Mouse (Mus musculus) urinary bladder, postnatal 10 days (tissue): ENCODE measurements around the gene Ptpn11.

ENCODE experiments used
- DNase-seq: peaks from one replicate; pipeline ENCODE4 v3.0.0; 2022; ENCODE audit warnings: low spot score

Gene Ptpn11

DNA sequence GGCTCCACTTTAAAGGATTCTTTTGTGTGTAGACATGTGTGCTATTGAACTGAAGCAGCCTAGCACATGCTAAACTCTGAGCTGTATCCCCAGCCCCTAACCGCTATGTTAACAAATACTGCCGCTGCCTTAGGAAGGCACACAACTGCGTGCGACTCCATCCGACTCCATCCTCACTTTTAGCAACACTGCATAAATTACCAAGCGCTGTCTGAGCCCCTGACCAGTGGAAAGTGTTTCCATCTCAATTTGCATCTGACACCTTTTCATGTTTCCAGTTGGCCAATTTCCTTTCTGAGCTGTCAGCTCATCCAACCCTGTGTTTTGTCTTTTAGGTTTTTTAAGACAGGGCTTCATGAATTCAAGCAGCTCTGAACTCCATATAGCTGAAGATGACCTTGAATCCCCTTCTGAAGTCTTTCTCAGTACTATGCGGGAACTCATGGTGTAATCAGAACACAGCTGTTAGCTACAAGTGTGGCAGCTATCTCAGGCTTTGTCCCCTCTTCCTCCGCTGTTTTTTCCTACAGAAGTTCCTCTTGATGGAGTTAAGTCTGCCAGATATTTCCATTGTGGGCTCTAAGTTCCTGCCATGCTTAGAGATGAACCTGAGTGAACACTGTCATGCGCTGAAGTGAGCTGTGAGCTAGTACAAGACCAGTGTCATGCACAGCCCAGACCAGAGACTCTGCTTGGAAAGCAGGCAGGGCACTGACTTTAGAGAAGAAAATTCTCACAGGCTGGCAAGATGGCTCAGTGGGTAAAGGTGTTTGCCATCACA lies 11.9 kb downstream of the Ptpn11 start:
- DNase-seq: no peak

DNA sequence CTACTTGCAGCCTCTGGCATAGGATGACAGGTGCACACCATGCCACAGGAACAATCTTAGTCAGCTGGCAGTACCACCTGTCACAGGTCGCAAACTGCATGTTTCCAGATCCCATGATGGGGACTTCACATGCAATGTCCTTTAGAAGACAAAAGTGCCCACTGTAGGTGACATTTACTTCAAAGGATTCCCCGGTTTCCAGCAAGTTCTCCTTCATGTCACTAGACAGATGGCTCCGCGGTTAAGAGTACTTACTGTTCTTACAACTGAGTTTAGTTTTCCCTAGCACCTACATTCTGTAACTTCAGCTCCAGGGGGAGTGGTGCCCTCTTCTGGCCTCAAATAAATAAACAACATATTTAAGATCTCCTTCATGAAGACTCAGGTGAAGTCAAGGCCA lies 18.4 kb downstream of the Ptpn11 start:
- no peak for DNase-seq

DNA sequence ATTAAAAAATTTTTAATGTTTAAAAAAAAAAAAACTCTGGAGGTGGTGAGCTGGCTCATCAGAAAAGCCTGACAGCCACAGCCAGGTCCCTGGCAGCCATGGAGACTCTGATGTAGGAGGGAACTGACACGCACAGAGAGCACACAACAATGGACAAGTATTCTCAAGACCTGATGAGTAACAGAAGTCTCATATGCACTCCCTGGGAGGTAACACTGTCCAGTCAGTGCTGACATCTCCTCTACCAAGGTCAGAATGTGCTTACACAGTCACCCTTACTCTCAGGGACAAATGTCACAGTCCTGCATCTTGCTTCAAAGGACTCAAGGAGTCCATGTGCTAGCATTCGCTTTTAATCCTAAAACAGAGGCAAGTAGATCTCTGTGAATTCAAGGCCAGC lies 21.6 kb downstream of the Ptpn11 start:
- no peak for DNase-seq

DNA sequence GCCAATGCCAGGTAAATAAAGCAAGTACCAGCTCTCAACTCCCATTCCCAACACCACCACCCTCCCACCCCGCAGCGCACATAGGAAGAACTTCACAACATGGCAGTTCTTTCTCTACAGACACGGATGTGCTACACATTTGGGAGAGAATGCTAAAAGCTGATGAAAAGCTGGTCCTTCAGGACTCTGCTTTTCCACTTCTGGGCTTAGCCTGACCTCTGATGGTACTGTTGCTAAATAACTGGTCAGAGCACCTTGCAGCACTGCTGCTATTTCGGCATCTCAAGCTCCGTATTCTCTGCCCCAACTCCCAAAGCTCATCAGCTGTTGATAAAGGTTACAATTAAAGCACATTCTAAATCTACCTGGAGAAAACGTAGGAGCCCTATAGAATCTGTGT lies 24.3 kb downstream of the Ptpn11 start:
- DNase-seq: no peak

DNA sequence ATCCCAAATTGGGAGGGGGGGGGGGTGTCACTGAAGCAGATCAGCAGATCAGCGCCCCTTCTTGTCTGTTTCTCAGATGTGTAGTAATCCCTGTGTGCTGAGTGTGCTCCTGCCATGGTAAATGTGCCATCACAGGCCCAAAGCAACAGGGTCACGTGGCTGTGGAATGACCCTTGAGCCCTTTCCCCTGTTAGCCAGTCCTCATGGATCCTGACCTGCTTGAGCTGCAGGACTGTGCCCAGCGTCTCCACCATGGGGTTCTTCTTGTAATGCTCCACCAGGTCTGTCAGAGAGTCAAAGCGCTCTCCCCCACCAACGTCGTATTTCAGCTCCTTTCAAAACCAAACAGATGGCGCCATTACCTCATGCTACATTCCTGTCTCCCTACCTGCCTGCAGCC lies 28.3 kb downstream of the Ptpn11 start:
- DNase-seq: no peak

DNA sequence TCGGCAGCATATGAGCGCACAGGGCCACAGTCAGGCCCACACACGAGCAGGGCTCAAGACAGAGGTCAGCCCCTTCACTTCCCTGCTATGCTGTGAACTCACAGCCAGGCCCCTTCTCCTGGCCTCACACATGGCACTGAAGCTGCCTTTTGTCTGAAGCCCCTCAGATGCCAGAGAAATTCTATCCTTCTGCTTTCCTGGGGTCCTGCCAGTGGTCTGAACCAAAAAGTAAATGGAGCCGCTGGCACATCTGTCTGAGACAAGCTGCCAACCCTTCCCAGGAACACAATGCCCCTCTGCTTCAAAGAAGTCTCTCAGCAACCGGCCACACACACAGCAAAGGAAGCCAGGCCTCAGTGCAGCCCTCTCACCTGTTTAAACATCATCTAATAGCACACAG lies 28.9 kb downstream of the Ptpn11 start:
- DNase-seq: no peak

DNA sequence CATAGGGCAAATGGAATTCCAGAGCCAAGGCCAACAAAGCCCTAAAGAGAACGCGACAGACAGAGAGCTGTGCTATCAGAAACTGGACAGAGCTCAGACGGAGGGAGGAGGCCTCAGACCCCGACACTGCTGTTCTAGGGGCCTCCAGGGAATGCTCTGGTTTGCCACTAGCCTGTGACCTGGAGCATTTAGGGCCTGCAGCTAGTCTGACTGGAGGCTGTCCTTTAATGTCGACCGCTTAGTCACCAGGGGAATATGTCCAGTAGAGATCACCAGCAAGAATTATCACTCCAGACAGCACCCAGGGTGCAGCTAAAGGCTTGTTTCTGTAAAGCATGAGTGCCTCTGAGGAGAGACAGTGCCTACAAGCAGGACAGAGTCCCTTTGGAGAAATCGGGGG lies 32.2 kb downstream of the Ptpn11 start:
- no peak for DNase-seq

DNA sequence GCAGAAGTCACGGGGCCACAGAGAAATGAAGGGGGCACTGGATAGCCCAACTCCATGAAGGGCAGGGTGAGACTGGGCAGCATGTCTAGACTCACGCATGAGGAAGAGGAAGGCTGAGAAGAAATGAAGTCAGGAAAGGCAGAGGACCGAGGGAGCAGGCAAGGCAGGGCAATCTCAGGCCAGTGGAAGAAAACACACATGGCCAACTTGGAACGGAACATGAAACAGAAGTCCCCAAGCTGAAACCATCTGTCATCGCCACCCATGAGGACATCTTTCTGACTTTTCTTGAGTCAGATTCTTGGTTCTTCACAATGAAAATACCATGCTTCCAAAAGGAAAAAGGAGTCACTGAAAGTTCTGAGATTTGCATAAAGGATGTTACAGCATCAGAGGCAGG lies 33.7 kb downstream of the Ptpn11 start:
- DNase-seq: no peak

DNA sequence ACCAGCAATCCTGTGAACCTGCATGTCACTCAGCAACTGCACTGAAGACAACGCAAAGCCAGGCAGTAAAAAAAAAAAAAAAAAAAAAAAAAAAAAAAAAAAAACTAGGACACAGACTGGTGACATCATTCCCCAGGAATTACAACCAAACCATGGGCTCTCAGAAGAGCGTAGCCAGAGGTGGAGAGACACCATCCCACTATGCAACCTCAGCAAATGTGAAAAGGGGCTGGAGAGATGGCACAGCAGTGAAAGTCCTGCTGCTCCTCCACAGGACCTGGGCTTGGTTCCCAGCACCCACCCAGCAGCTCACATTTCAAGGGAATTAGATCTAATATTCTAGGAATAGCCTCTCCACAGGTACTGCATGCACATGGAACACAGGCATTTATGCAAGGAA lies 34.2 kb downstream of the Ptpn11 start:
- no peak for DNase-seq

DNA sequence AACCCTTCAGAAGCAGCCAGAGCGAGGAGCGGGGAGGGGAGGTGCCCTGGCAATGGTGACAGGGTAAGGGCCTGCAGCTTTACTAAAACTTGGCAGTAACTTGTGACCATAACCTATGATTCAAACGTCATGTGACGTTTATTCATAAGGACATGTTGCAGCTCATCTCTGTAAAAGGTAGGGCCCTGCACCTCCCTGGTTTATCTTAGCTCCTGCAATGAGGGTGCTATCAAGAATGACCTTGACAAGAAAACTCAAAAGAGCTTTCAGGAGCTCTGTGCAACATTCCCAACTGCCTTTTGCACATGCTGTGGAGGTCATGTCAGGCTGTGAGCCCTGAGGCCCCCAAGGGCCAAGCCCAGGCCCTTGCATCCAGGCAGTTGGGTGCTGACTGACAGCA lies 35.1 kb downstream of the Ptpn11 start:
- no peak for DNase-seq

DNA sequence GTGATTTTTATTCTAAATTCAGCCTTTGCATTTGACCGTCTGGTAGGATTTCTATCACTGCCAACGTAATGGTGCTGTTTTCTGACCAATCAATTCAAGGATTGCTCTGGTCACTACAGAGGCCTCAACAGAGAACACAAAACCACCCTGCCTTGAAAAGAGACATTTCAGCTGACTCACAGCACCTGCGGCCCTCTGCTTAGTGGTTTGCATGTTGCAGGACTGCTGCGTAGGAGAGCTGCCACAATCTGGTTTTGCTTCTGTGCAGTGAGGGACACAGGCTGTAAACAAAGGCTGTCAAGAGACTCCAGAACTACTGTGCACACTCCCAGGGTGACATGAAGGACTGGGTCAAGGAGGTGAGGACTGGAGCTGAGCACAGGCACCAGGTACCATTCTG lies 40.5 kb downstream of the Ptpn11 start:
- no peak for DNase-seq

DNA sequence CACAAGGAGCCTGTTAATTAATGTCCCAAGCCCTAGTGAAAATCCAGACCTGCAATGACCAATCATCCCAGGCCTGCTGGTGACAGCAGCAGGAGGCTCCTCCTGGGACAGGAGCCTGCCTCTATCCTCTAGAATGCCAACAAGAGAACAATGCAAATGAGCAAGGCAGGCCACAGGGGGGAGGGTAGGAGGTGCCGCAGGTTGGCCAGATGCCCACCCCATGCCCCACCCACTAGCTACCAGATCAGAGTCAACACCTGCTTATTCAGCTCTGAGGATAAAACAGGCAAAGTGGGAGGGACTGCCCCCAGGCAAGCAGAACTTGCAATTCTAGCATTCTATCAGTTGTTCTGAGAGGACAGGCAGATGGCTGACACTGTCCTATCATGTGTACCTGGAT lies 42.0 kb downstream of the Ptpn11 start:
- DNase-seq: no peak

DNA sequence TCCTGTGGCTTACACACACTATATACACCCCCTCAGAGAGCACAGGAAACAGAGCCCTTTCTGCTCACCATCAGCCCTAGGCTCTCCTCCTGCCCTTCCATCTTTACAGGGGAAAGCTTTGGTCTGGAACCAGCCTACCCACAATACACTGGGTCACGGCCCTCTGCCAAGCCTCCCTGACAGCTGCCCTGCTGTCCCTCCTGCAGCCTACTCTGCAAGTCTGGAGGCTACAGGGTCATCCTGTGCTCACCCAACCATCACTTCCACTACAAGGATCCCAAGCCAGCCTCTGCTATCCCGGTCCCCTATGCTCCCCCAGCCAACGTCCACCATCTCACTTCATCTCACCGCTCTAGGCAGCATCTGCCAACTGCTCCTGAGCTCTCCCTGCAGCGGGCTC lies 44.9 kb downstream of the Ptpn11 start:
- DNase-seq: no peak

DNA sequence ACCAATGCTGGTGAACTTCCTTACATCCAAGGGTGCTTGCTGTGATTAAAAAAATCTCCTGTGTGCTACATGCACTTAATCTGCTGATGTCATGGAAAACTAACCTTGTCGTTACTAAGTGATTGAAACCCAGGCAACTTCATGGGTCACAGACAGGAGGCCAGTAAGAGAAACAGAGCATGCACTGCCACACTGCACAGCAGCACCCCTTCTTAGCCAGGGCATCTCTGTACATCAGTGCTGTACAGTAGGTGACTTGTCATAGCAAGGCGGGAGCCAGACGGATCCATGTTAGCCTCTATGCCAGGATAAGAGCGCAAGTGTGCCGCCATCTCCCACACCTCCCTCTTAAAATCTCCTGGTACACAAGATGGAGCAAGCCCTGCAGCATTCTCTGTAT lies 45.6 kb downstream of the Ptpn11 start:
- DNase-seq: no peak

DNA sequence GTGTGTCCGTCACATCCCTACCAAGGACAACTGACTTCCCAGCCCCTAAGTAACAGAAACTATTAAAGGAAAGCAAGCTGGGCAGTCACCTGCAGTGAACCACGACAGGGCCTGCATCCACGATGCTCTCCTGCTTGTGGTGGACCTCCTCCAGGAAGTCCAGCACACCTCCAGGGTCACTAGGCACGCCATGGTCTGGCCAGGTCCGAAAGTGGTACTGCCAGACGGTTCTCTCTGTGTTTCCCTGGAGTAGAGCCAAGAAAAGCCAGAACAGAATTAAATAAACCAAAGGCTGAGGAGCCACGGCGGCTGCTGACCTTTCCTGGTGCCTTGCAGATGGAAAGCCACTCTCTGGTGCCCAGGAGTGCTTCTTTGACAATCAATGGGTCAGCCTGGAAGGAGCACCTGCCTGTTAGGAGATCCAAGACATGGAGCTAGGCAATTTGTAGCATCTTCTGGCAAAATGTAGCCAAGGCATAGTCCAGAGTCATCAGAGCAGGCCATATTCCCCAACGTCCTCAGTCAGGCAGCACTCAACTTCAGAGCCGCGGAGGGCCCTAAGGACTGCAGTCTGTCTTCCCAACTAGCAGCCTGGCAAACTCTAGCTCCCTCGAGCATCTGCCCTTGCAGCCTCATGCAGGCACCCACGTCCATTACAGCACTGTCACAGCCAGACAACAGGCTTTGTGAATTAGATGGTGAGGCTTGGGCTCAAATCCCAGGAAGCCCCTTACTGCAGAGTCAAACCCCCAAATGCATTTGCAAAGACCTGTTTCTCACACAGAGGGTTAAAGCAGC lies 46.6 kb downstream of the Ptpn11 start:
- no peak for DNase-seq

DNA sequence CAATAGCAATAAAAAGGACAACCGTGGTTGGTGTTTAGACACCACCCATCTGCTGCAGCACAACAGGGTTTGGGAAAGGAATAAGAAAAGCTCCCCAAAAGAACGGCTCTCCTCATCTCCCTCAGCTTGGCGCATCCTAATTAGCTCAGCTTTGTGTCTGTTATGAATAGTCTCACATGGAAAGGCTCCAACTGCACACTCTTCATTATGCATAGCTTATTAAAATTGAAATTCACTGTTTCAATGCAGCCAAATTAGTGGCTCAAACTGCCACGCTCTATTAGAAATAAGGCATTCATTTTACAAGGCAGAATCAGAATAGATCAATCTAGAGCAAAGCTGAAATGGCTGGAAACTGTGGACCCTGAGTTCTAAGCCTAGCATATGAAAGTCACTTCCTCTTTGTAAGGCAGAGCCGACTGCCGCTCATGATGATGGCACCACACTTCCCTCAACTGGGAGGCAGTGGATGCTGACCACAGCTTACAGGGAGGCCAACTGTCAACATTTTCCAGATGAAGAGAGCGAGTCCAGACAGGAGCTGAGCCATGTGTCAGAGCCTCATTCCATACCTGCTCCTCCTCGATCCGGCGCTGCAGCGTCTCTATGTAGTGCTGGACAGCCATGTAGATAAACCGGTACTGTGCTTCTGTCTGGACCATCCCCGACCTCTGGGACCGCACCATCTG lies 48.6 kb downstream of the Ptpn11 start:
- no peak for DNase-seq

DNA sequence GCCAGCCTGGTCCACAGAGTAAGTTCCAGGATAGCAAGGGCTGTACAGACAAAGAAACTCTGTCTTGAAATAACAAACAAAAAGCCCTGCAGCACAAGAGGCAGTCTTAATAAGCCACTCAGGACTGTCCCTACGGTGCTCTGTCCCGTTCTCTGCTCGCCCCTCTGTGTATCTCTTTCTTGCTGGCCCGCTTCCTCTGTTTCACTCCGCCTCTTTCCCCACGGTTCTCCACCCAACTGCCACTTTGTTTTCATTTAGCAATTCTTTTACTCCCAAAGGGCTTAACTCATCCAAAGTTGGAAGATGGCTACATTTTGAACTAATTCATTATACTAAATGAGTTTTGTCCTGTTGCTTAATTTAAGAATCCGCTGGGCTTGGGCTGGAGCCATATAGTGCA lies 50.9 kb downstream of the Ptpn11 start:
- no peak for DNase-seq

DNA sequence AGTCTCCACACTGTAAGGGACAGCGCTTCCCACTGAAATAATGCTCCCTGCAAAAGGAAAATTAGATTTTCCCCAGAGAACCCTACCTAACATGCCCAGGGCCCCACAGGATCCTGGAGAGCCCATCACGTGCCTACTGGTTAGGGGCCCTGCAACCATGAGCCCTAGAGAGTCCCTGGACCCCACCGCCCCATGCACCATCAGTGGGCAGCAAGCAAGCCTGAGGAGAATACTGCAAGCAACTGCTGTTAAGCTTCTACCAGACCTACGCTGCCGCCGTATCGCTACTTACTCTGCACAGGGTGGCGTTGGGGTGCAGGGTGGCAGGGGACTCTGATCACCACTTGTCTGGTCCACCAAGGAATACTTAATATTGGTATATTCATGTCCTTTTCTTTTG lies 54.1 kb downstream of the Ptpn11 start:
- no peak for DNase-seq

DNA sequence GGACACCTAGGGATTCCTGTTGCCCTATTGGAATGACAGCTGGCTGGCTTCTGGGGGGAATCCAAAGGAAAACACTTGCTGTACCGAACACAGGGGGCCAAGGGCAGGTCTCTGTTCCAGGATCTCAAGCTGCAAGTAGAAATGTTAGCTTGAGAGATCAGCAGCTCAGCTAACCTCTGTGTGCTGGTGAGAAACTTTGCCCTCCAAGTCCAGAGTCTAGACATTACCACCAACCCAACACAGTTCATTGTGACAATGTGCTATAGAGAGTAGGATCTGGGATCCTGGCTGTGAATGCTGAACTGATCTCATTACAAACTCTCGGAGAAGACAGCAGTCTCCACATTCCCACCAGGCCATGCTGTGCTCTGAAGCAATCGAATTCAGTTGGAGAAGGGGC lies 59.4 kb downstream of the Ptpn11 start:
- no peak for DNase-seq

DNA sequence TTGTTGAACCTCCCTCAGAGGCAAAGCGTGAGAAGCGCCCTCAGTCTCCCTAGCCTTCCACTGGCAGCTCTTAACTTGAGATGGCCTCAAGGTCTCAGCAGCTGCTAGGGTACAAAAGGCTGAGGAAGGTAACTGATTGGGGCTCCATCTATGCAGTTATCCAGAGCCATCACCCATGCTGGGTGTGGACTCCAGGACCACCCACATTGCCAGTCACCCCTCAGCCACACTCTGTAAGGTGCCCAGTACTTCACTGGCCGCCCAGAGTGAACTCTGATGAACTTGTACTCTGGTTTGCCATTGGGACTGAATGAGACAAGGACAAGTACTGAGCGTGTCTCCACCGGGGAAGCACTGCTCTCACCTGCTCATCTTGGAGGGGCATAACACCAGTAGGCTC lies 61.9 kb downstream of the Ptpn11 start:
- no peak for DNase-seq

DNA sequence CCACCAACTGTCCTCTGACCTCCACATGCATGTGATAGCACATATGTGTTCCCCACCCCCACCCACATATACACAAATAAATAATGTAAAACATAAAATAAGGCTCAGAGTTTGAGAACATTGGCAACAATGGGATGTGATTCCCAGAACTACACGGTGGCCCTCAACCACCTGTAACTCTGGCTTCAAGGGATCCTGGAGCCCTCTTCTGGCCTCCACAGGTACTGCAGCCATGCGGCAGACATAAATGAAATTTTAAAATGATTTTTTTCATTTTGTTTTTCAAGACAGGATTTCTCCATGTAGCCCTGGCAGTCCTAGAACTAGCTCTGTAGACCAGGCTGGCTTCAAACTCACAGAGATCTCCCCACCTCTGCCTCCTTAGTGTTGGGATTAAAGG lies 65.1 kb downstream of the Ptpn11 start:
- no peak for DNase-seq

DNA sequence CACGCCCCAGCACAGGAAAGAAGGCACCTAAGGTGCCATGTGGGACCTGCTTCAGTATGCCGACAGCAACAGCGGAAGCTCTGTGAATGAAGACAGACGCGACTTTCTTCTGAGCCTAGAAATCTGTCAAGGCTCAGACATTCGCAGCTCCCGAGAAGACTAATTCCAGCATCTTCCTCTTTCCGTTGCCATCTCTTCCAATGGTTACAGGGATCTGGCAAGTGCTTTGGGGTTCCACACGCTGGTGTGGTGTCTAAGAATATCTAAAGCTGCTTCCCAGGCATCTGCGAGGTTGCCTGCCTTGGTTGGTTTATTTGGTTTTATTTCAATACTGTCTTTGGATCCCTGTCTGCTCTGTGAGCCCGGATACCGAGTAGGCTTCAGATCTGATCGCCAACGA lies 65.6 kb downstream of the Ptpn11 start:
- DNase-seq: no peak
